20 mouse cellular contexts compared by ENCODE assay signal in genomic region chr6:100121240-100121639, GRCm38 (mm10).
A peak's percentile ranks its signal among the peaks of the same experiment; 100 is the strongest.
DNase-seq lines count a peak whose midpoint lies in the region; ATAC-seq and TF ChIP-seq lines count a peak whose summit lies in the region.
"Had no signal": no experiment of that assay in that cellular context is flagged by ENCODE, and none has a peak within 500 bp of the region (broad histone marks: within the 10 kb centered on the region; RNA-seq: fewer than 3 reads in every experiment).

No protein-coding gene starts in this region.

- H3K79me2 ChIP-seq in myocyte (ENCODE audit: control insufficient read depth, insufficient read depth), result no peaks in the 10 kb centered on the region

- TF ChIP-seq POLR2A in lung, adult 2 months (IDR thresholded peaks at IDR 0.05; ENCODE audit: borderline replicate concordance, extremely low read depth, low read depth, low read length), result no peak
- TF ChIP-seq POLR2A in myocyte (IDR thresholded peaks at IDR 0.05; ENCODE audit: insufficient read length, low read depth), result no peak

- H3K27ac ChIP-seq in lung, postnatal 0 days (ENCODE audit: low read length), result no peak overlapping the region
- H3K27ac ChIP-seq: forebrain, embryonic 13.5 days; forebrain, embryonic 15.5 days had no signal

- no peak overlapping the region for H3K4me2 ChIP-seq in lung, postnatal 0 days (replicated peaks; ENCODE audit: low read depth, low read length)
- H3K4me2 ChIP-seq in myocyte (ENCODE audit: low read depth), result no peak overlapping the region
- H3K4me2 ChIP-seq: forebrain, embryonic 13.5 days; forebrain, embryonic 15.5 days had no signal

- no peak for TF ChIP-seq EP300 in lung, postnatal 0 days (IDR thresholded peaks at IDR 0.05)

- H3K27me3 ChIP-seq in lung, postnatal 0 days (replicated peaks; ENCODE audit: insufficient read depth, low read length), result no peaks in the 10 kb centered on the region
- H3K27me3 ChIP-seq in myocyte (ENCODE audit: control insufficient read depth, insufficient read depth, insufficient read length), result peaks cover 59% of the 10 kb centered on the region
- H3K27me3 ChIP-seq: forebrain, embryonic 13.5 days; forebrain, embryonic 15.5 days had no signal

- no peaks in the 10 kb centered on the region for H3K9me3 ChIP-seq in lung, postnatal 0 days (ENCODE audit: low read length)
- H3K9me3 ChIP-seq: forebrain, embryonic 13.5 days; forebrain, embryonic 15.5 days had no signal

- H3K4me1 ChIP-seq in lung, postnatal 0 days (ENCODE audit: insufficient read depth, low read depth, low read length), result no peaks in the 10 kb centered on the region
- H3K4me1 ChIP-seq in lung, adult 2 months (ENCODE audit: control insufficient read depth, insufficient read depth, low read length), result no peaks in the 10 kb centered on the region

- peak; percentile 79 for DNase-seq in heart, adult 11 months
- no peak for DNase-seq in heart, adult 8-10 months (ENCODE audit: low spot score)
- DNase-seq in lung, postnatal 0 days (ENCODE audit: low spot score), result peak; percentile 24
- DNase-seq in lung, adult 2 months, result no peak
- peak; percentile 26 for DNase-seq in urinary bladder, postnatal 14 days (ENCODE audit: low spot score)
- DNase-seq in urinary bladder, postnatal 10 days (ENCODE audit: low spot score), result no peak
- no peak for DNase-seq in frontal cortex, postnatal 10 days (ENCODE audit: low spot score in 2 of 2)
- DNase-seq: adrenal gland, adult 2 months; adrenal gland, postnatal 10 days; adrenal gland, postnatal 25 days; cerebellum, adult 11 months; cerebellum, adult 18-20 months; cerebellum, adult 8-10 months; cerebellum, adult 9-11 months; cerebellum, postnatal 14 days; cerebellum, postnatal 36 days; forebrain, postnatal 0 days had no signal

- H3ac ChIP-seq in myocyte (ENCODE audit: control insufficient read depth, insufficient read length), result no peak overlapping the region

- H3K36me3 ChIP-seq in lung, postnatal 0 days (ENCODE audit: insufficient read depth, low read length), result no peaks in the 10 kb centered on the region
- H3K36me3 ChIP-seq in myocyte (ENCODE audit: control insufficient read depth, insufficient read depth), result no peaks in the 10 kb centered on the region
- H3K36me3 ChIP-seq: forebrain, embryonic 15.5 days had no signal

- H3K4me3 ChIP-seq in lung, postnatal 0 days (ENCODE audit: low read depth, low read length), result no peak overlapping the region
- H3K4me3 ChIP-seq in lung, adult 2 months (replicated peaks; ENCODE audit: extremely low read depth, low read depth, low read length), result no peak overlapping the region
- no peak overlapping the region for H3K4me3 ChIP-seq in myocyte
- H3K4me3 ChIP-seq: forebrain, embryonic 13.5 days; forebrain, embryonic 15.5 days had no signal

- WGBS in lung, postnatal 0 days, result 32% methylated on average over 6 of the region's 6 CpGs
- 37% methylated on average over 6 of the region's 6 CpGs for WGBS in lung, adult 2 months

- TF ChIP-seq CTCF in lung, postnatal 0 days (IDR thresholded peaks at IDR 0.05), result no peak
- no peak for TF ChIP-seq CTCF in lung, adult 2 months (IDR thresholded peaks at IDR 0.05; ENCODE audit: insufficient read depth, low read length)

- peak; percentile 25; the same call in 1 of the 2 replicates for ATAC-seq in lung, postnatal 0 days
- ATAC-seq: forebrain, embryonic 13.5 days; forebrain, embryonic 15.5 days; forebrain, postnatal 0 days had no signal

- no peak overlapping the region for H3K9ac ChIP-seq in lung, postnatal 0 days (replicated peaks; ENCODE audit: low read depth)
- H3K9ac ChIP-seq: forebrain, embryonic 15.5 days; forebrain, postnatal 0 days had no signal

TF ChIP-seq in myocyte, 11 proteins besides CTCF, POLR2A, EP300 and RAD21:
- TF ChIP-seq MAX (IDR thresholded peaks at IDR 0.05; ENCODE audit: low read depth) (no peak), MYOG (IDR thresholded peaks at IDR 0.05; ENCODE audit: control insufficient read depth in 1 of 3, insufficient read depth in 1 of 3, insufficient read length in 2 of 3, low read depth in 2 of 3) (peak in 1 of 3 experiments; percentile 74), MYOD1 (IDR thresholded peaks at IDR 0.05; ENCODE audit: control insufficient read depth in 1 of 3, insufficient read length in 2 of 3, low read depth in 2 of 3) (peak in 2 of 3 experiments; percentile 4 to 32), TCF12 (IDR thresholded peaks at IDR 0.05; ENCODE audit: insufficient read depth, poor library complexity, severe bottlenecking) (no peak), E2F4 (IDR thresholded peaks at IDR 0.05; ENCODE audit: insufficient read depth) (no peak), REST (IDR thresholded peaks at IDR 0.05; ENCODE audit: insufficient read depth, insufficient read length) (no peak), USF1 (IDR thresholded peaks at IDR 0.05; ENCODE audit: low read depth) (no peak), TCF3 (IDR thresholded peaks at IDR 0.05; ENCODE audit: insufficient read length, low read depth) (no peak), SRF (IDR thresholded peaks at IDR 0.05; ENCODE audit: control insufficient read depth, insufficient read length, low read depth) (no peak), POLR2AphosphoS2 (IDR thresholded peaks at IDR 0.05; ENCODE audit: insufficient read length, low read depth) (no peak)

Comparison
In these comparisons a context has a peak if more than half of its experiments do, and no peak if none do; other contexts are left out.
1. DNase-seq: peak in heart, adult 11 months (single experiment), lung, postnatal 0 days (single experiment) and urinary bladder, postnatal 14 days (single experiment); none in heart, adult 8-10 months (single experiment), lung, adult 2 months (single experiment), urinary bladder, postnatal 10 days (single experiment) and frontal cortex, postnatal 10 days (0 of 2).